Mouse (Mus musculus) lung, postnatal 4 days (tissue): ENCODE measurements around the gene Qdpr.
"Not testable (repeated sequence)": the region's sequence is repeated elsewhere in the genome, so short reads cannot be mapped to it uniquely, and the experiment has no call there.

Experiments
- DNase-seq, 2 experiments: peaks; one replicate each; pipeline ENCODE4 v3.0.0; 2021

Gene Qdpr

GRCm38 (mm10) chr5:45449206-45449605, 830 bp downstream of the Qdpr start:
- DNase-seq = no peak

GRCm38 (mm10) chr5:45448676-45449075, 1.4 kb downstream of the Qdpr start:
- DNase-seq = peak in 1 of 2 experiments; percentile 12

DNA sequence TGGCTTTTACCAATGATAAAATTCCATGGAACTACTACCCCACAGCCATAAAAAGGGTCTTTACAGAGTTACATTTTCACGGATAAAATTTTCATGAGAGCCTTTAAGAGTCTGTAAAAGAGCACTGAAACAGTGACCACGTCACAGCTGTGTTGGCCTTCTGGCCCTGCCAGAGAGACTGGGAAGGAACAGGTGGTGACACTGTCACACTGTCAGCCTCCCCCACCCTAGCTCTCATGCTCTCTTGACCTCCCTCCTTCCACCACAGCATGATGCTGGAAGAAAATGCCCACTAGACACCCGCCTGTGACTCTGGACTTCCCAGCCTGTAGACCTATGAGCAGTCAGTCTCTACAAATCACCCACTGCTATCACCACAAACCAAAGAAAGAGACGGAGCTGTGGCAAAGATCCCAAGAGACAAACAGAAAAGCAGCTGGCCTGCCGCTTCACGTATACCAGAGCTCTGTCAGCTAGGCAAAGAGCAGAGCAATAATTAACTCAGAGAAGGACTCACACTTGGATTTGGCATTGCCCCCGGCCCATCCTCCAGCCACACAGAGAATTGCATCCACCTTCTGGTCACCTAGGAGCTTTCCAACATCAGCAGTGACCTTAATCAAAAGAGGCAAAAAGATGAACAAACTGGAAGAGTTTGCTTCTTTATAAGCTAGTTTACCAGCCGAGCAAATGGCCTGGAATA, 5.8 kb downstream of the Qdpr start:
- DNase-seq = no peak

GRCm38 (mm10) chr5:45441745-45442144, 8.3 kb downstream of the Qdpr start:
- DNase-seq = no peak

- DNase-seq = no peak
Measured at GRCm38 (mm10) chr5:45441124-45441523, 8.9 kb downstream of the Qdpr start.

DNA sequence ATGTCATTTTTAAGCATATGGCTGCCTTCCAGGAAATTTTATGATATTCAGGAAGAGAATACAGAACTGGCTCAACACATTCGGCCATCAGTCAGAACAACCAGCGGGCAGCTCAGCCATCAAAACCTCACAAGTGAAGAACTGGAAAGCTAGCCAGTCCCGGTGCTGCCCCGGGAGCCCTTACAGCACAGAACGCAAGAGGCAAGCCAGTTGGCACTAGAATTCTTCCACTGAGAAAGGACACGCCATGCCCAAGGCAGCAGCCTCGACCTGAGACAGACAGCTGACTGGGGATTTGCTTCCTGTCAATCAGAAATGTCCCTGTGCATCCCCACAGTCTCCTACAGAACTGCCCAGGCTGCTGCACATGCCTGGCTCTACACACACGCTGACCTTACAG, 11.7 kb downstream of the Qdpr start:
- DNase-seq = no peak

DNA sequence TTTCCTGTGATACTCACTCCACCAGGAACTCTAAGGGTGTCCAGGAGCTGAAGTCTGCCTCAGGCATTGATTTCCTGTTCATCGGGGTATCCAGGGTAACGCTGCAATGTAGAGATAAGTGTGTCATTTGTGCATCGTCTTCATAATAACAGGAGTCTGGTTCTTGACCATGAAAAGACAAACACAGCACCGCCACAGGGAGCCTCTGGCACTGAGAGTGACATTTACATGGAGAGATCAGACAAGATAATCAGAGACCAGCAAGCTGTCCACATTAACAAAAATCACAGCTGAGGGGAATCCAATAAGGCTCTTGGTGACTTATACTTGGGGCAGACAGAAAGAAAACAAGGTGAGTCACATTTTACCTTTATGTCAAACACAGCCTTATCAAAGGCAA, 12.2 kb downstream of the Qdpr start:
- DNase-seq = no peak

- DNase-seq = no peak
Measured at GRCm38 (mm10) chr5:45435967-45436950, 13.8 kb downstream of the Qdpr start.

DNA sequence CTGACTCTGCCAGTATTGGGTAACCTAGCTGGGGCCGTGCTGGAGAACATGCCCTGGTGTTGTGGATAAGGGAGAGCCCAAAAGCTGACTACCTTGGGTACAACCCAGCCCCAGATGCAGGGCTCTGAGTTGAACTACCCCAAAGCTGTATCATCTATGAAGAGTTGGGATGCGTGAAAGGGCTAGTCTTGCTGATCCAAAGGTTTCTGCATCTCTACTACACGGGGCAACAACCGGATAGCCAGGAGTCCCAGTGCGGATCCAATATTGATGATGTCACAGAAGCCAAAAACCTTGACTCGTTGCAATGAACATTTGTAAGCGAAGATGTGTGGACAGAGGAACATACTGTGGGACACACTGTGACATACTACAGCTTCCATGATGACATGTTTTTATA, 22.1 kb downstream of the Qdpr start:
- DNase-seq = no peak

DNA sequence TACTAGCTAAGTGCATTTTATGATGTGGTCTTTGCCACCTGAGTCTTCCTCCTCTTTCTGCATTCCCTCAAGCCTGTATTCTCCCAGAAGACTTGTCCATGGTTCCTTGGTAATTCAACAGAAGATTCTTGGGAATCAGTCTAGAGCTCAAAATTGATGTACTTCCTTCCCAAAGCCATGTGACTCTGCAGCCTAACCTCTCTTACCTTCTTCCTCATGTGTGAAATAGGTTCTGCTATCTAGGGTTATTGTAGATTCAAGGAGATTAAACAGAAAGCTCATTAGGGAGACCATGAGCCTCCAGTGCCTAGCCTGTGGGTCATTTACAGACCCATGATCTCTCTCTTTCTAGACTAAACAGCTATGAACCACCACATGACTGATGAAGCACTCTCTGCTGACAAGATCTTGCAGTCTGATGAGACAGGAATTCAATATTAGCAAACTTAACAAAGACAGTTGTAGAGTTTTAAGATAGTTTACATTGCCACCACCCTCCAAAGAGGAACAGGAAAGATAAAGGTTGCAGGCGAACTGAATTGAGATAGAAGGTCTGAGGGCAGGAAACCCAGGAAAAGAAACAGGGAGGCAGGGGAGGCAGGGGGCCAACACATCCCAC, 23.5 kb downstream of the Qdpr start:
- DNase-seq = no peak

DNA sequence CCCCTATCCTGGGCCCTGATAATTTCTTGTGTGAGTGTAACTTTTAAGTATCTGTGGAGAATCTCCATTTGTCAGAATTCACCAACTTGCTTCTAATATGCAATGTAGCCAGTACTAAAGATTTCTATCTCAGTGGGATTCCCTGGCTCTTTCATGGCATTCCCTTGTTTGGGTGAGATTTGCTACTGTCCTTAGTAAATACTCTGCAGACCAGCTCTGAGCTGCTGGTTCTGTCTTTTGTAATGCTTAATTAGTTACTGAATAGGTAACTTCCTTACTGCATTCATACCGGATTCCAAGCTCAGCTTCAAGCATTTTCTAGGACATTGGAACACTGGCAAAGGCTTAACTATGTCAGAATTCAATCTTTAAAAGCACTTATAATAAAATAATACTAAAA, 24.3 kb downstream of the Qdpr start:
- not testable (repeated sequence) for DNase-seq

- DNase-seq = peak in 1 of 2 experiments; percentile 57
Measured at GRCm38 (mm10) chr5:45424021-45424886, 25.8 kb downstream of the Qdpr start.

- no peak for DNase-seq
Measured at GRCm38 (mm10) chr5:45421881-45422844, 27.9 kb downstream of the Qdpr start.

DNA sequence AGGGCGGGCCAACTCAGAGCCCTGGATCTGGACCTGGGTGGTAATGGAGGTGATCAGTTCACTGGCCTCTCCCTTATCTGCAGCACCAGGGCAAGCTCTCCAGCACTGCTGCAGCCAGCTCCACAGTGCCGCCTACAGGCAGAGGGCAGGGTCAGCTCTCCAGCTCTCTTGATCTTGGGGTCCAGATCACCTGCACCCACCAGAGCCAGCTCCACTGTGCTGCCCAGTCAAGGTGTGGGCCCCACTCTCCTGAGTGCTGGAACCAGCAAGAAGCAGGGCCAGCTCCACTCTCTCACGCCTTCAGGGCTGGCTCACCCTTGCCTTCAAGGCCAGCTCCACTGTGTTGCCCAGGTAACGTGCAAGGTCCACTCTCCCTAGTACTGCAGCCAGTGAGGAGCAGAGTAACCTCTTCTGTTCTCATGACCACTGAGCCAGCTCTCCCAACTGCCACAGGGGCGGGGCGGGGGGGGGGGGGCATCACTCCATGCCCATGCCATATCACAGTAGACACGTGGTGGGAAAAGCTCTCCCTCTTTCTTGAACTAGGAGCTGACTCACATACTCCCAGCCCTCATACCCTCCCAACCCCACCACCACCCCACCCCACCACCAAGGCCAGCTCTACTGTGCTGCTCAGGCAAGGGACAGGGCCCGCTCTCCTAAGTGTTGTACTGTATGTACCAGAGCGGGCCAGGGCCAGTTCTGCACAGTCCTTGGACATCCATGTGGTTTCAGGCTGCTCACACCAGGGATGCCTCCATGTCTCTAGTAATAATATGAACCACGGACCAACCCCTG, 30.0 kb downstream of the Qdpr start:
- no peak for DNase-seq

DNA sequence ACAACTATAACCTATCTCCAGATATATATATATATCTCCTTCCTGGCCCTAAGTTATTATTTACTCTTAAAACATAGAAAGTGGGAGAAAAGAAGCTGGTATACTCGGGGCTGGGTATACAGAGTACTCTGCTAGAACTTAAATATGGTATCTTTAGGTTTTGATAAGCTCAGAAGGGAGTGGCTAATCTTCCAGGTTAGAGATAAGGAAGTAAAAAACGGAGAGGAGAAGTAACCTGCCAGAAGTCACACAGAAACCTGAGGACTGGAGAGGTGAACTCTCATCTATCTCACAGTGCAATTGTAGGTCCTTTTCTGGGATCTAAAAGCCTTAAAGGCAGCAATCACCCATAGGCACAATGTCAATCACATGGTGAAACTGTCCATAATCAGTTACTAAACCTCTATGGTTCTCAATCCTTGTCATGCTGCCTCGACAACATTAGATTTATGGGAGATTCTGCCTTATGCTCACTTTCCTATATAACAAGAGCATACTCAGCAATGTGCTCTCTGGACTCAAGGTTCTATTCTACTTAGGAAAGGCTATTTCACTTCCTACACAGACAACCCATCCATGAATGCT, 32.1 kb downstream of the Qdpr start:
- DNase-seq = no peak

- no peak for DNase-seq
Measured at GRCm38 (mm10) chr5:45416478-45416877, 33.6 kb downstream of the Qdpr start.

- no peak for DNase-seq
Measured at GRCm38 (mm10) chr5:45406129-45406528, 43.9 kb downstream of the Qdpr start.

DNA sequence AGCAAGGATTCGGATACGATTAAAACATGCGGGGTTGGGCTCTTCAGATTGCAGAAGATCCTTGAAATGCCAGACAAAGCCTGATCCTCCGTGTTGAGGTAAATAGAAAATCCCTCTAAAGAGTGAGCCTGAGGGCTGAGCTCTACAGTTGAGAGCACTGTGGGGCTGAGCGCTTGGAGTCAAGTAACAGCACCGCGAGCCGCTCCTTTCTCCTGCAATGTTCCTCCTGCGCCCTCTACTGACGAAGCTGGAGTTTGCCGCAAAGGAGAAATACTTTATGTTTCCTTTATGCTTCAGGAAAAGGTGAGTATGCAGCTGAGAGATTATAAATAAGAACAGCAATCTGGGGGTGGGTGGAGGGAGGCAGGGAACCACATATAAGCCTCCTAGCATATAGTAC, 47.4 kb downstream of the Qdpr start:
- DNase-seq = peak; percentile 44 to 72

GRCm38 (mm10) chr5:45384034-45384812, 65.8 kb downstream of the Qdpr start:
- DNase-seq = no peak
